Mouse (Mus musculus): ENCODE measurements around the gene Ms4a5.

- no peak for TF ChIP-seq POLR2A (IDR thresholded peaks at IDR 0.05; ENCODE audit: low read depth, low read length)
- TF ChIP-seq CTCF (IDR thresholded peaks at IDR 0.05; ENCODE audit: extremely low read depth, insufficient read depth, insufficient read length, insufficient replicate concordance): no peak
These were observed 9.3 kb upstream of the Ms4a5 start for GRCm38 (mm10) chr19:11292990-11293389.
